Mouse (Mus musculus) neural tube, embryonic 15.5 days (tissue): ENCODE measurements at regions not wholly inside any gene's neighbourhood (a gene's known extent, or its start where the extent isn't known, plus 50 kb on each side); places are given as distances from the start of the nearest gene placed in this dataset.
"Not testable (repeated sequence)": the region's sequence is repeated elsewhere in the genome, so short reads cannot be mapped to it uniquely, and the experiment has no call there.

Experiments
- ATAC-seq: fragments of 200-750 bp; cut with Nextera tagmentation; 2 replicates; pipeline ENCODE4 v1.8.0; 2017; ENCODE audit warnings: mild to moderate bottlenecking, moderate TSS enrichment, moderate library complexity; ENCODE audit not compliant: low FRiP score
- H3K27ac ChIP-seq: fragments of 300-500 bp; sonication (generic); replicated peaks from 2 replicates; pipeline ENCODE4 v1.5.1; 2015; ENCODE audit warnings: mild to moderate bottlenecking, inconsistent platforms
- H3K27me3 ChIP-seq: fragments of 300-500 bp; sonication (generic); replicated peaks from 2 replicates; pipeline ENCODE4 v1.6.1; 2015; ENCODE audit warnings: inconsistent platforms
- H3K36me3 ChIP-seq: fragments of 300-500 bp; sonication (generic); 2 replicates; pipeline ENCODE4 v1.6.1; 2015; ENCODE audit warnings: inconsistent platforms
- H3K4me1 ChIP-seq: fragments of 300-500 bp; sonication (generic); 2 replicates; pipeline ENCODE4 v1.6.1; 2015; ENCODE audit warnings: inconsistent platforms
- H3K4me2 ChIP-seq: fragments of 300-500 bp; sonication (generic); 2 replicates; pipeline ENCODE4 v1.6.1; 2015; ENCODE audit warnings: inconsistent platforms, mild to moderate bottlenecking, moderate library complexity
- H3K4me3 ChIP-seq: fragments of 300-500 bp; sonication (generic); replicated peaks from 2 replicates; pipeline ENCODE4 v1.5.1; 2015; ENCODE audit warnings: mild to moderate bottlenecking, inconsistent platforms
- H3K9ac ChIP-seq: fragments of 300-500 bp; sonication (generic); replicated peaks from 2 replicates; pipeline ENCODE4 v1.6.1; 2015; ENCODE audit warnings: mild to moderate bottlenecking, inconsistent platforms
- H3K9me3 ChIP-seq: fragments of 300-500 bp; sonication (generic); replicated peaks from 2 replicates; pipeline ENCODE4 v1.6.1; 2016; ENCODE audit warnings: inconsistent platforms
- WGBS: fragments of 180-500 bp; shearing (Covaris S2); methylation state at CpG from one replicate; pipeline ENCODE4 v1.1.7; 2015; ENCODE audit warnings: mixed read lengths; 5-methylcytosine and 5-hydroxymethylcytosine counted together

- not testable (repeated sequence) for H3K27me3 ChIP-seq, H3K4me1 ChIP-seq, ATAC-seq, H3K4me3 ChIP-seq, H3K9me3 ChIP-seq, H3K36me3 ChIP-seq, H3K27ac ChIP-seq, H3K9ac ChIP-seq, H3K4me2 ChIP-seq
- 97% methylated on average over 1 of the region's 1 CpGs for WGBS
Measured at GRCm38 (mm10) chr1:189119005-189119404, 111.4 kb upstream of the Kctd3 start.

GRCm38 (mm10) chr1:189118582-189118981 is 110.9 kb upstream of the Kctd3 start:
- no peaks in the 10 kb centered on the region for H3K27me3 ChIP-seq
- no peaks in the 10 kb centered on the region for H3K36me3 ChIP-seq
- no peak for ATAC-seq
- H3K27ac ChIP-seq, result no peak overlapping the region
- H3K9me3 ChIP-seq, result peaks cover 6% of the 10 kb centered on the region; the same call in 1 of the 2 replicates
- WGBS, result 39% methylated on average over 5 of the region's 5 CpGs
- H3K4me3 ChIP-seq, result no peak overlapping the region
- no peak overlapping the region for H3K4me2 ChIP-seq
- H3K9ac ChIP-seq, result no peak overlapping the region
- H3K4me1 ChIP-seq, result no peaks in the 10 kb centered on the region

GRCm38 (mm10) chr1:189115914-189116313 is 108.3 kb upstream of the Kctd3 start:
- Histone ChIP-seq H3K4me2 (no peak overlapping the region), H3K9ac (no peak overlapping the region), H3K27me3 (no peaks in the 10 kb centered on the region), H3K36me3 (no peaks in the 10 kb centered on the region), H3K4me3 (no peak overlapping the region), H3K4me1 (no peaks in the 10 kb centered on the region), H3K27ac (no peak overlapping the region), H3K9me3 (no peaks in the 10 kb centered on the region)
- WGBS, result 83% methylated on average over 8 of the region's 8 CpGs
- ATAC-seq, result no peak

GRCm38 (mm10) chr1:189115279-189115678 is 107.6 kb upstream of the Kctd3 start:
- Histone ChIP-seq H3K9me3 (no peaks in the 10 kb centered on the region), H3K4me1 (no peaks in the 10 kb centered on the region), H3K36me3 (no peaks in the 10 kb centered on the region), H3K4me2 (no peak overlapping the region), H3K4me3 (no peak overlapping the region), H3K27me3 (no peaks in the 10 kb centered on the region), H3K9ac (no peak overlapping the region), H3K27ac (no peak overlapping the region)
- ATAC-seq, result no peak
- WGBS, result 100% methylated on average over 1 of the region's 1 CpGs

GRCm38 (mm10) chr1:189108260-189109035 is 100.8 kb upstream of the Kctd3 start:
- 69% methylated on average over 8 of the region's 8 CpGs for WGBS
- ATAC-seq, result no peak

GRCm38 (mm10) chr1:189107841-189108240 is 100.2 kb upstream of the Kctd3 start:
- Histone ChIP-seq H3K9ac (no peak overlapping the region), H3K4me2 (peak overlapping the region; percentile 27), H3K4me3 (no peak overlapping the region), H3K4me1 (no peaks in the 10 kb centered on the region), H3K27me3 (no peaks in the 10 kb centered on the region), H3K27ac (no peak overlapping the region), H3K36me3 (no peaks in the 10 kb centered on the region), H3K9me3 (no peaks in the 10 kb centered on the region)
- WGBS, result 56% methylated on average over 8 of the region's 8 CpGs
- ATAC-seq, result no peak; the same call in 1 of the 2 replicates

More at GRCm38 (mm10) chr1:189108260-189109035, 100.8 kb upstream of the Kctd3 start:
- Histone ChIP-seq H3K27me3 (no peaks in the 10 kb centered on the region), H3K4me3 (no peak overlapping the region), H3K9me3 (no peaks in the 10 kb centered on the region), H3K4me1 (no peaks in the 10 kb centered on the region), H3K4me2 (no peak overlapping the region), H3K27ac (no peak overlapping the region), H3K36me3 (no peaks in the 10 kb centered on the region), H3K9ac (no peak overlapping the region)

- Histone ChIP-seq H3K9me3 (no peaks in the 10 kb centered on the region), H3K4me1 (no peaks in the 10 kb centered on the region), H3K4me2 (no peak overlapping the region), H3K9ac (no peak overlapping the region), H3K27ac (no peak overlapping the region), H3K36me3 (no peaks in the 10 kb centered on the region), H3K27me3 (no peaks in the 10 kb centered on the region), H3K4me3 (no peak overlapping the region)
- no peak for ATAC-seq
- WGBS, result 90% methylated on average over 3 of the region's 3 CpGs
Measured at GRCm38 (mm10) chr1:189107156-189107555, 99.5 kb upstream of the Kctd3 start.

- WGBS, result 41% methylated on average over 4 of the region's 4 CpGs
- H3K27me3 ChIP-seq, result no peaks in the 10 kb centered on the region
- H3K9me3 ChIP-seq, result no peaks in the 10 kb centered on the region
- H3K4me2 ChIP-seq, result no peak overlapping the region
- no peaks in the 10 kb centered on the region for H3K36me3 ChIP-seq
- ATAC-seq, result no peak
- H3K4me1 ChIP-seq, result no peaks in the 10 kb centered on the region
- H3K9ac ChIP-seq, result no peak overlapping the region
- H3K4me3 ChIP-seq, result no peak overlapping the region
- H3K27ac ChIP-seq, result no peak overlapping the region
Measured at GRCm38 (mm10) chr1:189105276-189105675, 97.6 kb upstream of the Kctd3 start.

GRCm38 (mm10) chr1:189102781-189103180 is 95.1 kb upstream of the Kctd3 start:
- Histone ChIP-seq H3K36me3 (no peaks in the 10 kb centered on the region), H3K9me3 (no peaks in the 10 kb centered on the region), H3K9ac (no peak overlapping the region), H3K4me2 (no peak overlapping the region), H3K4me1 (no peaks in the 10 kb centered on the region), H3K27ac (no peak overlapping the region), H3K27me3 (no peaks in the 10 kb centered on the region), H3K4me3 (no peak overlapping the region)
- no peak for ATAC-seq
- WGBS, result 81% methylated on average over 3 of the region's 3 CpGs

GRCm38 (mm10) chr1:189099121-189099520 is 91.5 kb upstream of the Kctd3 start:
- H3K27ac ChIP-seq, result no peak overlapping the region
- no peak for ATAC-seq
- H3K4me2 ChIP-seq, result no peak overlapping the region
- no peak overlapping the region for H3K4me3 ChIP-seq
- no peaks in the 10 kb centered on the region for H3K4me1 ChIP-seq
- H3K27me3 ChIP-seq, result no peaks in the 10 kb centered on the region
- H3K9me3 ChIP-seq, result no peaks in the 10 kb centered on the region
- H3K36me3 ChIP-seq, result no peaks in the 10 kb centered on the region
- WGBS, result 87% methylated on average over 2 of the region's 2 CpGs
- H3K9ac ChIP-seq, result no peak overlapping the region

GRCm38 (mm10) chr1:189092819-189093218 is 85.2 kb upstream of the Kctd3 start:
- WGBS, result 84% methylated on average over 3 of the region's 3 CpGs
- ATAC-seq, result no peak
- no peak overlapping the region for H3K4me3 ChIP-seq
- H3K9me3 ChIP-seq, result no peaks in the 10 kb centered on the region
- no peaks in the 10 kb centered on the region for H3K36me3 ChIP-seq
- no peak overlapping the region for H3K27ac ChIP-seq
- H3K4me1 ChIP-seq, result no peaks in the 10 kb centered on the region
- H3K27me3 ChIP-seq, result no peaks in the 10 kb centered on the region
- no peak overlapping the region for H3K4me2 ChIP-seq
- H3K9ac ChIP-seq, result no peak overlapping the region

GRCm38 (mm10) chr1:189085245-189085644 is 77.6 kb upstream of the Kctd3 start:
- ATAC-seq, result no peak
- no peaks in the 10 kb centered on the region; the same call in 1 of the 2 replicates for H3K9me3 ChIP-seq
- no peaks in the 10 kb centered on the region for H3K36me3 ChIP-seq
- no peak overlapping the region for H3K4me3 ChIP-seq
- H3K27me3 ChIP-seq, result no peaks in the 10 kb centered on the region
- no peak overlapping the region for H3K27ac ChIP-seq
- H3K4me1 ChIP-seq, result peaks cover 4% of the 10 kb centered on the region
- no peak overlapping the region for H3K9ac ChIP-seq
- no peak overlapping the region for H3K4me2 ChIP-seq
- WGBS, result 86% methylated on average over 2 of the region's 2 CpGs
